Mouse (Mus musculus) embryo, embryonic 10.5 days (tissue): ENCODE measurements around the gene Cd2bp2.
A peak's percentile ranks its signal among the peaks of the same experiment; 100 is the strongest.

Experiments
- DNase-seq: peaks from one replicate; pipeline ENCODE4 v3.0.0-alpha.2; 2015; ENCODE audit warnings: low spot score

Cd2bp2 gene

GRCm38 (mm10) chr7:127195544-127196295, at the start of gene Cd2bp2:
Gene Cd2bp2, minus strand, starts transcription at chr7:127196050.
- DNase-seq, result peak; percentile 99

- DNase-seq, result no peak
Observed at GRCm38 (mm10) chr7:127244658-127245510, 49.0 kb upstream of the Cd2bp2 start.

- peak; percentile 98 for DNase-seq
Observed at GRCm38 (mm10) chr7:127243870-127244657, 48.2 kb upstream of the Cd2bp2 start, which contains the start of gene Zfp771. Gene Zfp771, plus strand, starts transcription at chr7:127244274.

- DNase-seq, result no peak
Observed at GRCm38 (mm10) chr7:127243361-127243867, 47.6 kb upstream of the Cd2bp2 start.

- no peak for DNase-seq
Observed at GRCm38 (mm10) chr7:127234777-127235176, 38.9 kb upstream of the Cd2bp2 start.

GRCm38 (mm10) chr7:127233765-127234164, 37.9 kb upstream of the Cd2bp2 start:
- no peak for DNase-seq

GRCm38 (mm10) chr7:127233368-127233749, 37.5 kb upstream of the Cd2bp2 start:
- DNase-seq, result peak; percentile 70

GRCm38 (mm10) chr7:127232622-127233367, 36.9 kb upstream of the Cd2bp2 start, which contains the start of the genes Zfp553 and Sept1:
Gene Zfp553, plus strand, starts transcription at chr7:127233061.
Gene Sept1, minus strand, starts transcription at chr7:127233130.
- DNase-seq, result peak; percentile 89

- peak; percentile 42 for DNase-seq
Observed at GRCm38 (mm10) chr7:127231826-127232621, 36.2 kb upstream of the Cd2bp2 start.

GRCm38 (mm10) chr7:127231376-127231775, 35.5 kb upstream of the Cd2bp2 start:
- DNase-seq, result no peak

GRCm38 (mm10) chr7:127228615-127229303, 32.9 kb upstream of the Cd2bp2 start:
- DNase-seq, result peak; percentile 85

- no peak for DNase-seq
Observed at GRCm38 (mm10) chr7:127225147-127225995, 29.5 kb upstream of the Cd2bp2 start.

GRCm38 (mm10) chr7:127224616-127225015, 28.8 kb upstream of the Cd2bp2 start:
- DNase-seq, result no peak

GRCm38 (mm10) chr7:127223515-127224478, 27.9 kb upstream of the Cd2bp2 start:
- DNase-seq, result no peak

GRCm38 (mm10) chr7:127223106-127223505, 27.3 kb upstream of the Cd2bp2 start:
- no peak for DNase-seq

GRCm38 (mm10) chr7:127220440-127220839, 24.6 kb upstream of the Cd2bp2 start:
- DNase-seq, result no peak

GRCm38 (mm10) chr7:127218670-127219069, 22.8 kb upstream of the Cd2bp2 start:
- DNase-seq, result no peak
